Mouse (Mus musculus) midbrain, embryonic 15.5 days (tissue): ENCODE measurements at regions not wholly inside any gene's neighbourhood (a gene's known extent, or its start where the extent isn't known, plus 50 kb on each side); places are given as distances from the start of the nearest gene placed in this dataset.
A peak's percentile ranks its signal among the peaks of the same experiment; 100 is the strongest.

Experiments
- ATAC-seq: fragments of 200-750 bp; cut with Nextera tagmentation; replicated peaks from 2 replicates; pipeline ENCODE4 v1.8.0; 2017; ENCODE audit warnings: moderate TSS enrichment
- H3K27ac ChIP-seq: fragments of 300-500 bp; sonication (generic); 2 replicates; pipeline ENCODE4 v1.5.1; 2015; ENCODE audit warnings: mild to moderate bottlenecking, inconsistent platforms
- H3K27me3 ChIP-seq: fragments of 300-500 bp; sonication (generic); replicated peaks from 2 replicates; pipeline ENCODE4 v1.6.1; 2015; ENCODE audit warnings: inconsistent platforms
- H3K36me3 ChIP-seq: fragments of 300-500 bp; sonication (generic); replicated peaks from 2 replicates; pipeline ENCODE4 v1.6.1; 2015; ENCODE audit warnings: inconsistent platforms
- H3K4me1 ChIP-seq: fragments of 300-500 bp; sonication (generic); 2 replicates; pipeline ENCODE4 v1.6.1; 2015; ENCODE audit warnings: inconsistent platforms
- H3K4me2 ChIP-seq: fragments of 300-500 bp; sonication (generic); 2 replicates; pipeline ENCODE4 v1.6.1; 2015; ENCODE audit warnings: inconsistent platforms, mild to moderate bottlenecking, moderate library complexity
- H3K4me3 ChIP-seq: fragments of 300-500 bp; sonication (generic); 2 replicates; pipeline ENCODE4 v1.5.1; 2015; ENCODE audit warnings: mild to moderate bottlenecking, inconsistent platforms
- H3K9ac ChIP-seq: fragments of 300-500 bp; sonication (generic); 2 replicates; pipeline ENCODE4 v1.6.1; 2015; ENCODE audit warnings: mild to moderate bottlenecking, inconsistent platforms
- H3K9me3 ChIP-seq: fragments of 300-500 bp; sonication (generic); 2 replicates; pipeline ENCODE4 v1.6.1; 2016; ENCODE audit warnings: inconsistent platforms
- WGBS: fragments of 180-500 bp; shearing (Covaris S2); methylation state at CpG from one replicate; pipeline ENCODE4 v1.1.7; 2015; ENCODE audit warnings: mixed read lengths; 5-methylcytosine and 5-hydroxymethylcytosine counted together

GRCm38 (mm10) chr13:55953426-55953825 lies 117.4 kb upstream of the Pitx1 start:
- no peak for ATAC-seq
- WGBS = 100% methylated on average over 2 of the region's 2 CpGs
- Histone ChIP-seq H3K27me3 (peaks cover 3% of the 10 kb centered on the region; the same call in 1 of the 2 replicates), H3K36me3 (no peaks in the 10 kb centered on the region), H3K4me2 (no peak overlapping the region), H3K27ac (no peak overlapping the region), H3K4me3 (no peak overlapping the region), H3K9me3 (no peaks in the 10 kb centered on the region), H3K4me1 (peaks cover 6% of the 10 kb centered on the region), H3K9ac (no peak overlapping the region)

DNA sequence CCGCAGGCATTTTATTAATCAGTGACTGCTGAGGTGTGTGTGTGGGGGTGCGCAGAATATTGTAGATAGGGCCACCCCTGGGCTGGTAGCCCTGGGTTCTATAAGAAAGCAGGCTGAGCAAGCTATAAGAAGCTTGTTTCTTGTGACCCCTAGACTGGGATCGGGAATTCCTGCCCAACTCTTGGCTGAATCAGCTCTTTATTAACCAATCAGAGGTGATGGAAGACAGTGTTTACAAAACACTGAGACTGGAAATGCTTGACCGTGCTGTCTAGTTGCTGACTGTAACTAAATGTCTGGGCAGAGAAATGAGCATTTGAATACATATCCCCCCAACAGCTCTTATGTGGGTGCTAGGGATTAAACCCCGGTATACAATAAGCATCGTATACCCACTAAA lies 114.8 kb upstream of the Pitx1 start:
- H3K4me1 ChIP-seq = peaks cover 10% of the 10 kb centered on the region
- ATAC-seq = no peak
- 85% methylated on average over 6 of the region's 6 CpGs for WGBS

GRCm38 (mm10) chr13:55948591-55948990 lies 112.6 kb upstream of the Pitx1 start:
- Histone ChIP-seq H3K36me3 (no peaks in the 10 kb centered on the region), H3K4me1 (peaks cover 10% of the 10 kb centered on the region), H3K9ac (no peak overlapping the region), H3K27me3 (no peaks in the 10 kb centered on the region), H3K4me2 (no peak overlapping the region), H3K4me3 (no peak overlapping the region), H3K9me3 (no peaks in the 10 kb centered on the region), H3K27ac (no peak overlapping the region)
- ATAC-seq = no peak
- WGBS = 20% methylated on average over 9 of the region's 9 CpGs

More for the DNA sequence above, 114.8 kb upstream of the Pitx1 start:
- Histone ChIP-seq H3K36me3 (no peaks in the 10 kb centered on the region), H3K4me2 (no peak overlapping the region), H3K9ac (no peak overlapping the region), H3K27me3 (no peaks in the 10 kb centered on the region), H3K27ac (no peak overlapping the region), H3K9me3 (no peaks in the 10 kb centered on the region), H3K4me3 (no peak overlapping the region)

DNA sequence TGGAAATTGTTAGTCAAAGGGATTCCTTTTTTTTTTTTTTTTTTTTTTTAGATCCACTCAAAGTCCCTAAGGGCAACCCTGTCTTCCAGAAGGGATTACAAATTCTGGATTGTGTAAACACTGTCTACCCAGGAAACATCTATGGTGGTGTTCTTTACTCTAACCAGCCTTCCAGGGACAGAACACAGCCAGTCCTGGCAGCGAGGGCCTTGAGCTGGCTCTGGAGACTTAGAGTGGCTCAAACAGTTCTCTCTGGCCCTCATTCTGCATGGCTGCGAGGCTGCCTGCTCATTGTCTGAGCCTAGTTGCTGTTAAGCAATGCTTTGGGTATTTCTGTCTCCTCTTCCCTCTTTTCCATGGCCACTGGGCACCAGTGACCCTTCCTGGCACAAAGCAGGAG lies 112.2 kb upstream of the Pitx1 start:
- H3K4me2 ChIP-seq = no peak overlapping the region
- WGBS = 27% methylated on average over 2 of the region's 2 CpGs
- no peaks in the 10 kb centered on the region for H3K36me3 ChIP-seq
- no peak overlapping the region for H3K4me3 ChIP-seq
- H3K27ac ChIP-seq = no peak overlapping the region
- H3K9ac ChIP-seq = no peak overlapping the region
- no peaks in the 10 kb centered on the region for H3K27me3 ChIP-seq
- no peaks in the 10 kb centered on the region for H3K9me3 ChIP-seq
- peaks cover 10% of the 10 kb centered on the region for H3K4me1 ChIP-seq
- ATAC-seq = no peak

- 84% methylated on average over 9 of the region's 9 CpGs for WGBS
- Histone ChIP-seq H3K27ac (no peak overlapping the region), H3K27me3 (no peaks in the 10 kb centered on the region), H3K4me1 (no peaks in the 10 kb centered on the region), H3K9ac (no peak overlapping the region), H3K4me3 (no peak overlapping the region), H3K36me3 (no peaks in the 10 kb centered on the region), H3K4me2 (no peak overlapping the region), H3K9me3 (no peaks in the 10 kb centered on the region; the same call in 1 of the 2 replicates)
- ATAC-seq = no peak
These were observed 101.4 kb upstream of the Pitx1 start for GRCm38 (mm10) chr13:55937417-55937816.

- no peak overlapping the region for H3K9ac ChIP-seq
- no peaks in the 10 kb centered on the region for H3K27me3 ChIP-seq
- no peaks in the 10 kb centered on the region for H3K36me3 ChIP-seq
- H3K27ac ChIP-seq = no peak overlapping the region
- no peak for ATAC-seq
- H3K4me3 ChIP-seq = no peak overlapping the region
- no peaks in the 10 kb centered on the region for H3K4me1 ChIP-seq
- no peaks in the 10 kb centered on the region; the same call in 1 of the 2 replicates for H3K9me3 ChIP-seq
- 84% methylated on average over 9 of the region's 9 CpGs for WGBS
- no peak overlapping the region for H3K4me2 ChIP-seq
These were observed 101.0 kb upstream of the Pitx1 start for GRCm38 (mm10) chr13:55937000-55937399.

DNA sequence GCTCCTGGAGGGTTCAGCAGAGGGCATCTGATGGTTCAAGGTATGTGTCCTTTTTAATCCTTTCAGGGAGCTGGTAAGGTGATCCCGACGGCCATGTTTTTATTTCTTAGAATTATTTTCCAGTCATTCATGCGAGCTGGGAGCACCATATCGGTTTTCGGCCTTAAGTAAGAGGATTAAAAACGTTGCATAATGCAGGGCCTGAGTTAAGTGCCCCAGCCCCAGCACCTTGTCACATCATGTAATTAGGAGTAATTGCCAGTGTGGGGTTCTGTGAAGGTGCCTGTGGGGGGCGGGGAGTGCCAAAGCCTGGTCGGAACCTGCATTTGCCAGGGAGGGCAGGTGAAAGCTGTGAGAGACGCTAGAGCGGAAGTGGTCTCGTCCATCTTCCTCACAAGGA lies 94.6 kb upstream of the Pitx1 start:
- no peaks in the 10 kb centered on the region for H3K4me1 ChIP-seq
- no peaks in the 10 kb centered on the region for H3K36me3 ChIP-seq
- no peaks in the 10 kb centered on the region for H3K27me3 ChIP-seq
- no peak overlapping the region for H3K4me2 ChIP-seq
- whole genome bisulfite sequencing = 66% methylated on average over 11 of the region's 11 CpGs
- no peak for ATAC-seq
- no peak overlapping the region for H3K27ac ChIP-seq
- no peaks in the 10 kb centered on the region for H3K9me3 ChIP-seq
- H3K9ac ChIP-seq = no peak overlapping the region
- H3K4me3 ChIP-seq = no peak overlapping the region

DNA sequence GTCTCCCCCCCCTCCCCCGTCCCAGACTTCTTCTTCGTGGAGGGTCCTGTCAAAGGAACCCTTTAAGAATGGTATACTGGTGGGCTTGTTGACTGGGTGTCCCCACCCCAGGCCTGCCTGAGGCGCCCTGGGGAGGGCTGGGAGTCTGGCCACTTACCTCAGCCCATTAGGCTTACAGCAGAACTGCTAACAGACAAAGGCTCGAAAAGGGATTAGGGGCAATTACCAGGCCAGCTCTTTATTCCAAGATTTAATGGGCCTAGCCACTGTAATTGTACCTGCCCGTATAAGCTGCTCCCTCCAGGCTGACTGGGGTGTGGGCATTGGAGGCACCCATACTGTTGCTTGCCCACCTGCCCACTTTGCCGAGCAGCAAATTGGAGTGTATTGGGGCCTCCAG lies 93.8 kb upstream of the Pitx1 start:
- H3K27ac ChIP-seq = no peak overlapping the region
- no peak overlapping the region for H3K4me3 ChIP-seq
- H3K27me3 ChIP-seq = no peaks in the 10 kb centered on the region
- no peak overlapping the region for H3K4me2 ChIP-seq
- no peak overlapping the region for H3K9ac ChIP-seq
- H3K36me3 ChIP-seq = no peaks in the 10 kb centered on the region
- H3K4me1 ChIP-seq = no peaks in the 10 kb centered on the region
- no peak for ATAC-seq
- 45% methylated on average over 6 of the region's 6 CpGs for WGBS
- H3K9me3 ChIP-seq = no peaks in the 10 kb centered on the region

- no peaks in the 10 kb centered on the region for H3K9me3 ChIP-seq
- no peak overlapping the region for H3K4me3 ChIP-seq
- ATAC-seq = no peak
- no peaks in the 10 kb centered on the region for H3K36me3 ChIP-seq
- no peaks in the 10 kb centered on the region for H3K4me1 ChIP-seq
- H3K27ac ChIP-seq = no peak overlapping the region
- H3K9ac ChIP-seq = no peak overlapping the region
- peaks cover 5% of the 10 kb centered on the region; the same call in 1 of the 2 replicates for H3K27me3 ChIP-seq
- WGBS = 15% methylated on average over 7 of the region's 7 CpGs
- no peak overlapping the region for H3K4me2 ChIP-seq
These were observed 87.6 kb upstream of the Pitx1 start for GRCm38 (mm10) chr13:55923505-55924136.

GRCm38 (mm10) chr13:55917316-55917715 lies 81.3 kb upstream of the Pitx1 start:
- WGBS = 95% methylated on average over 12 of the region's 12 CpGs
- no peak overlapping the region for H3K4me2 ChIP-seq
- H3K4me1 ChIP-seq = peaks cover 3% of the 10 kb centered on the region; the same call in 1 of the 2 replicates
- H3K27me3 ChIP-seq = peaks cover 2% of the 10 kb centered on the region; the same call in 1 of the 2 replicates
- no peaks in the 10 kb centered on the region for H3K9me3 ChIP-seq
- H3K36me3 ChIP-seq = no peaks in the 10 kb centered on the region
- no peak for ATAC-seq
- no peak overlapping the region for H3K9ac ChIP-seq
- no peak overlapping the region for H3K4me3 ChIP-seq
- H3K27ac ChIP-seq = no peak overlapping the region

- no peak overlapping the region for H3K4me2 ChIP-seq
- H3K9ac ChIP-seq = no peak overlapping the region
- H3K27me3 ChIP-seq = peaks cover 2% of the 10 kb centered on the region; the same call in 1 of the 2 replicates
- no peaks in the 10 kb centered on the region for H3K9me3 ChIP-seq
- 64% methylated on average over 13 of the region's 13 CpGs for WGBS
- ATAC-seq = peak; percentile 33; the same call in 1 of the 2 replicates
- H3K27ac ChIP-seq = no peak overlapping the region
- H3K36me3 ChIP-seq = no peaks in the 10 kb centered on the region
- peaks cover 10% of the 10 kb centered on the region; the same call in 1 of the 2 replicates for H3K4me1 ChIP-seq
- H3K4me3 ChIP-seq = no peak overlapping the region
These were observed 76.3 kb upstream of the Pitx1 start for GRCm38 (mm10) chr13:55912271-55912711.

DNA sequence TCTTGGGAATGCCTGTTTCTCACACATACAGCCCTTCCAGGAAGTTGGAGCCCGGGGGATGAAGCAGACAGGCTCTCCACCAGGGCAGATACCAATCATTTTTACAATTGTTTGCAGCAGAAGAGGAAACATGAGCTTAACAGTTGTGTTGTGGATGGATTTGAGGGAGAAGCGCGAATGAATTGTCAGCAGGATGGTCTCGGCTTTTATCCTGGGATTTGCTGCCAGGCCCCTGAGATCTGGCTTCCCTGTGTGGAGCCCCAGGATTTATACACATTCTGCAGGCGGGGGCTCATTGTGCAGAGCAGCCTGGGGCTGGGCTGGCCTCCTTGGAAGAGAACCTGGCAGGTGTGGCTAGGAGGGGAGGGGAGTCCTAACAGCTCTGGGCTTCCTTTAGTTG lies 73.9 kb upstream of the Pitx1 start:
- Histone ChIP-seq H3K27me3 (no peaks in the 10 kb centered on the region), H3K9ac (no peak overlapping the region), H3K4me3 (no peak overlapping the region), H3K4me1 (peaks cover 11% of the 10 kb centered on the region; the same call in 1 of the 2 replicates), H3K36me3 (no peaks in the 10 kb centered on the region), H3K9me3 (no peaks in the 10 kb centered on the region), H3K27ac (no peak overlapping the region), H3K4me2 (no peak overlapping the region)
- ATAC-seq = no peak
- 8% methylated on average over 5 of the region's 5 CpGs for WGBS

DNA sequence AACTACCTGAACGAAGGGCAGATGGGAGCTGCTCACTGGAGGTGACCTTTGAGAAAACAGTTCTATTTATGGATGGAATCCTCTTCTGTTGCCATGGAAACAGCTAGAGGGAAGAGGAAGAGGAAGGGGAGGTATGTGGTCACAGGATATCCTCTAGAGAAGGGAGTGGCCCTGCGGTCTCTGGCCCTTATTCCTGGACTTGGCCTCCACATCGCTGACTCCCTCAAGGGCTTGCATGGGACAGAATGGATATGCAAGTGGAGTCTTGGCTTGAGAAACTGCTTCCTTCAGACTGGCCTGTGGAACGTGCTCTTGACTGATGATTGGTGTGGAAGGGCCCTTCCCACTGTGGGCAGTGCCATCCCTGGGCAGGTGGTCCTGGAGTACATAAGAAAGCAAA lies 68.9 kb upstream of the Pitx1 start:
- Histone ChIP-seq H3K9ac (no peak overlapping the region), H3K27ac (no peak overlapping the region), H3K4me2 (no peak overlapping the region), H3K4me1 (peaks cover 5% of the 10 kb centered on the region), H3K4me3 (no peak overlapping the region), H3K36me3 (no peaks in the 10 kb centered on the region), H3K9me3 (no peaks in the 10 kb centered on the region), H3K27me3 (no peaks in the 10 kb centered on the region)
- 82% methylated on average over 4 of the region's 4 CpGs for WGBS
- no peak for ATAC-seq
